Mouse (Mus musculus): ENCODE data around the gene Cela3a.

DNA sequence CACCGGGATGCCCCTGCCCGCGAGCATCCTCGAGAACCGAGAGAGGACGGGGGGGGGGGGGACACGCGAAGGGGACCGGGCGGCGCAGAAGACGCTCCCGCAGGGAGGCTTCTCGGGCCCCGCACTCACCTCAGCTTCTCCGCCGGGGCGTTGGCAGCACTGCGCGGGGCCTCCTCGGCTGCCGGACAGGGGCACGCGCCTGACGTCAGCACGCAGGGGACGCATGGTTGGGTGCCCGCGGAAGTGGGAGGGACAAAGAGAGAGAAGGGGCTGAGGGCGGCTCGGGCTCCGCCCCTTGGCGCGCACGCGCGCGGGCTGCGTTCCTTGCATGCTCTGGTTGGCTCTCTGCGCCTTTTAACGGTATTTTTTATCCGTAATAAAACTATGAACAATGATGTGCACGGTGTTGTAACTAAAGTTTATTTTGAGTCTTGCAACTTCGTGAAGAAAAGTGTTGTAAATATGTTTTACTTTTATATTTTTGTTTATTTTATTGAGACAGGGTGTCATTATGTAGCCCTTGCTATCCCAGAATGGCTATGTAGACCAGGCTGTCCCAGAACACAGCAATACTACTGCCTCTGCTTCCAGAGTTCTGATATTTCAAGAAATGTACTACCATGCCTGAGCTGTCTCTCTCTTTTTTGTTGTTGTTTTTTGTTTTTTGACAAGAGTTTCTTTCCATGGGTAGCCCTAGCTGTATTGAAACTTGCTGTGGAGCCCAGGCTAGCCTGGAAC, 51.9 kb downstream of the Cela3a start, which contains the start of gene Cdc42:
- TF ChIP-seq POLR2A (IDR thresholded peaks at IDR 0.05; ENCODE audit: low read depth, low read length) (peak; percentile 96), CTCF (IDR thresholded peaks at IDR 0.05; ENCODE audit: extremely low read depth, insufficient read depth, insufficient read length, insufficient replicate concordance) (no peak)
